Mouse (Mus musculus): ENCODE results near the gene Lurap1.

DNA sequence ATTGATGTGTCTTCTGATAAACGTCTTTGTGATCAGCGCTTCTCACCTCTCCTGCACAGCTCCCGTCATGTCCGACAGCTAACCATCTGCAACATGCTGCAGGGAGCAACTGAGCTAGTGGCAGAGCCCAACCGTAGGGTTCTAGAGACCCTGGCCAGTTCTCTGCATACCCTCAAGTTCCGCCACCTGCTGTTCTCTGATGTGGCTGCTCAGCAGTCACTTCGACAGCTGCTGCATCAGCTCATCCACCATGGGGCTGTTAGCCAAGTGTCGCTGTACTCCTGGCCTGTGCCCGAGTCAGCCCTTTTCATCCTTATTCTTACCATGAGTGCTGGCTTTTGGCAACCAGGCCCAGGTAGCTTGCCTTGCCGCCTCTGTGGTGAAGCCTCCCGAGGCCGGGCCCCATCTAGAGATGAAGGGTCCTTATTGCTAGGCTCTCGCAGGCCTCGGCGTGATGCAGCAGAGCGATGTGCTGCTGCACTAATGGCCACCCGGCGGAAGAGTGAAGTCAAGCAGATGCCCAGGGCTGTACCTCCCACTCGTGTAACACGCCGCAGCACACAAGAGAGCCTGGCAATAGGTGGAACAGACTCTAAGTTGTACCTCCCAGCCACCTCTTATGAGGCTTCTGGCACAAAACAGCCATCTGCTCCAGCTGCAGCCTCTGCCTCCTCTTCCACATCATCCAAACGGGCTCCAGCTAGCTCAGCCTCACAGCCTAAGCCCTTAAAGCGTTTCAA lies 62.5 kb downstream of the Lurap1 start:
- no peak for TF ChIP-seq CTCF (IDR thresholded peaks at IDR 0.05; ENCODE audit: low read depth, low read length)
- TF ChIP-seq POLR2A (IDR thresholded peaks at IDR 0.05; ENCODE audit: extremely low read depth, insufficient read depth, low read length): no peak

Data from liver, adult 2 months (tissue).